Mouse (Mus musculus) C2C12 (cell line): ENCODE measurements at regions not wholly inside any gene's neighbourhood (a gene's known extent, or its start where the extent isn't known, plus 50 kb on each side); places are given as distances from the start of the nearest gene placed in this dataset.

Experiments used
- CEBPB ChIP-seq: IDR thresholded peaks from one replicate; pipeline ENCODE4 v1.6.1; 2011; ENCODE audit warnings: low read depth, mild to moderate bottlenecking, control low read depth, moderate library complexity
- CTCF ChIP-seq: IDR thresholded peaks from one replicate; pipeline ENCODE4 v1.5.1; 2011; ENCODE audit not compliant: control insufficient read depth, insufficient read depth, insufficient read length
- FOSL1 ChIP-seq: IDR thresholded peaks from one replicate; pipeline ENCODE4 v1.8.0; 2011; ENCODE audit warnings: mild to moderate bottlenecking, low read length; ENCODE audit not compliant: poor library complexity, insufficient read depth, severe bottlenecking
- MYOD1 ChIP-seq: IDR thresholded peaks from one replicate; pipeline ENCODE4 v1.6.1; 2011; ENCODE audit warnings: low read depth; ENCODE audit not compliant: control insufficient read depth, insufficient read length
- USF1 ChIP-seq: IDR thresholded peaks from one replicate; pipeline ENCODE4 v1.6.1; 2011; ENCODE audit warnings: low read depth, mild to moderate bottlenecking, control low read depth, moderate library complexity

- TF ChIP-seq CTCF (no peak), MYOD1 (no peak), USF1 (no peak), CEBPB (no peak), FOSL1 (no peak)
Measured at GRCm38 (mm10) chr11:18712642-18713053, 306.1 kb downstream of the Meis1 start.
